Mouse (Mus musculus) neural tube, embryonic 14.5 days (tissue): ENCODE data around the gene Sqor. TPM values are rescaled to one million over a fixed set of nuclear protein-coding genes. Genes with fewer than 3 reads are reported as not detected.

Experiments
- ATAC-seq: fragments of 200-750 bp; cut with Nextera tagmentation; 2 replicates; pipeline ENCODE4 v1.8.0; 2017; ENCODE audit warnings: low read depth, mild to moderate bottlenecking, moderate TSS enrichment, moderate library complexity
- H3K27ac ChIP-seq: fragments of 300-500 bp; sonication (generic); 2 replicates; pipeline ENCODE4 v1.5.1; 2014; ENCODE audit warnings: low read depth, mild to moderate bottlenecking, control low read depth, low read length, moderate library complexity, mixed read lengths
- H3K27me3 ChIP-seq: fragments of 300-500 bp; sonication (generic); 2 replicates; pipeline ENCODE4 v1.6.1; 2014; ENCODE audit warnings: low read length; ENCODE audit not compliant: control insufficient read depth, insufficient read depth
- H3K36me3 ChIP-seq: fragments of 300-500 bp; sonication (generic); 2 replicates; pipeline ENCODE4 v1.6.1; 2014; ENCODE audit warnings: low read length, mixed read lengths; ENCODE audit not compliant: control insufficient read depth, insufficient read depth
- H3K4me1 ChIP-seq: fragments of 300-500 bp; sonication (generic); 2 replicates; pipeline ENCODE4 v1.6.1; 2014; ENCODE audit warnings: low read length; ENCODE audit not compliant: control insufficient read depth, insufficient read depth
- H3K4me2 ChIP-seq: fragments of 300-500 bp; sonication (generic); 2 replicates; pipeline ENCODE4 v1.6.1; 2014; ENCODE audit warnings: mild to moderate bottlenecking, low read depth, low read length, control low read depth
- H3K4me3 ChIP-seq: fragments of 300-500 bp; sonication (generic); 2 replicates; pipeline ENCODE4 v1.5.1; 2014; ENCODE audit warnings: low read depth, low read length, control low read depth, mixed read lengths
- H3K9ac ChIP-seq: fragments of 300-500 bp; sonication (generic); replicated peaks from 2 replicates; pipeline ENCODE4 v1.6.1; 2014; ENCODE audit warnings: low read depth, mild to moderate bottlenecking, control low read depth, low read length, mixed read lengths
- H3K9me3 ChIP-seq: fragments of 300-500 bp; sonication (generic); 2 replicates; pipeline ENCODE4 v1.6.1; 2016; ENCODE audit warnings: low read length; ENCODE audit not compliant: control insufficient read depth
- WGBS: fragments of 180-500 bp; shearing (Covaris S2); extraction: QIAGEN DNeasy Blood & Tissue Kit; methylation state at CpG from one replicate; pipeline ENCODE4 v1.1.7; 2014; 5-methylcytosine and 5-hydroxymethylcytosine counted together
- polyA plus RNA-seq: library from polyadenylated mRNA; unstranded; fragments of >200 nt; fragmentation: Nextera tagmentation; extraction: Ambion mirVana; gene quantifications from 2 replicates; pipeline ENCODE4 v1.2.1, GENCODE M21; 2014

The Sqor gene
- polyA plus RNA-seq, 1 experiment from 2014 or later: 3.0 TPM

DNA sequence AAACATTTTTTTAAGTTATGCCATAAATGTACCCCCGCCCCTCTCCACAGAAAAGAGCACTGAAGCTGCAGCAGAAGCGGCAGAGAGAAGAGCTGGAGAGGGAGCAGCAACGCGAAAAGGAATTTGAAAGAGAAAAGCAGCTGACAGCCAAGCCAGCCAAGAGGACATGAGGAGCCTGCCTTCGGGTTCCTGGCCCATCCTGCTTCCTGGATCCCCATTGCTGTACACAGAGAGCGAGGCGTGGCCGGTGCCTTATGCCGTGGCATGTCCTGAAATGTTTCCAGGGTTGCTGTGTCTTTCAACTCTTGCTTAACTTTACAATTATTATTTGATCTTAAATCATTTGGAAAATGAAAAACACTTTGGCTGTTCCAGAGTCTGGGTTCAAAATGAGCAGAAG, 18.6 kb upstream of the Sqor start:
- no peaks in the 10 kb centered on the region for H3K27me3 ChIP-seq
- H3K4me2 ChIP-seq: no peak overlapping the region
- no peaks in the 10 kb centered on the region for H3K4me1 ChIP-seq
- no peak overlapping the region for H3K4me3 ChIP-seq
- WGBS: 94% methylated on average over 9 of the region's 9 CpGs
- H3K27ac ChIP-seq: no peak overlapping the region
- no peak for ATAC-seq
- no peak overlapping the region for H3K9ac ChIP-seq
- peaks cover 7% of the 10 kb centered on the region; the same call in 1 of the 2 replicates for H3K36me3 ChIP-seq
- no peaks in the 10 kb centered on the region for H3K9me3 ChIP-seq

DNA sequence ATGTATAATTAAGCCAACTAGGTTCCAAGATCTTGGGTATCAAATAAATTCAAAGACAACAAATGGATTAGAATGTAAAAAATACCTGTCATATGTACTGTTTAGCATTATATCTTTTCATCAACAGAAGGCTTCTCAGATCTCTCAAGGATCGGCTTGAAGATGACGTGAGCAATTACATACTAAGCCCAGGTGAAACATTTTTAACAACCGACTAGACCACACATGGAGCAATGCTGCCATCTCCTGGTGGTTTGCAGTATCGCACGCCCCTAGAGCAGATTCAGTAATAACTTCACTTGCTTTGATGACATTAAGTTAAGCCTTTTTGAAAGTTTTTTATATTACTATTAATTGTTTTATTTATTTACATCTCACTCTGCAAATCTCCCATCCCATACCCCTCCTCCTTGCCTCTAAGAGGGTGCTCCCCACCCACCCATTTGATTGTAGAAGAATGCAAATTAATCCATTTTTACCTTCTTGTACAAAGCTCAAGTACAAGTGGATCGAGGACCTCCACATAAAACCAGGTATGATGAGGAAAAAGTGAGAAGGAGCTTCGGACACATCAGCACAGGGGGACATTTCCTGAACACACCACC, 11.2 kb upstream of the Sqor start:
- ATAC-seq: 0 out of 2 replicates have a peak, but pooled peaks have one; percentile 38
- WGBS: 15% methylated on average over 7 of the region's 7 CpGs
- no peaks in the 10 kb centered on the region for H3K36me3 ChIP-seq
- no peak overlapping the region for H3K4me3 ChIP-seq
- H3K4me2 ChIP-seq: no peak overlapping the region
- H3K9ac ChIP-seq: no peak overlapping the region
- no peak overlapping the region for H3K27ac ChIP-seq
- H3K27me3 ChIP-seq: no peaks in the 10 kb centered on the region
- no peaks in the 10 kb centered on the region for H3K4me1 ChIP-seq
- H3K9me3 ChIP-seq: no peaks in the 10 kb centered on the region

DNA sequence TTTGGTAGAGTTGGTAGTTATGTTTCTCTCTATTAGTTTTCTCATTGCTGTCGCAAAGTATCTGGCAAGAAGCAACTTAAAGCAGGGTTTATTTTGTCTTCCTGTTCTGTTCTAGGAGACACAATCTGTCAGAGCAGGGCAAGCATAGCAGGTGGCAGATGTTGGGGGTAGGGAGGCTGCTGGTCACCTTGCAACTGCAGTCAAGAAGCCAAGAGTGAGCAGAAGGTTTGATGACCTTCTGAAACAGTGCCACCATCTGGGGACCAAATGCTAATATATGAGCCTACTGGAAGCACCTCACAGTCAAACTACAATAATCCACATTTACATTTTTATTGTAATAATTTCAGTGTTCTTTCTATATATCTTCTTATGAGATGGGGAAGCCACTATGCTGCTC, 5.2 kb upstream of the Sqor start:
- H3K27ac ChIP-seq: no peak overlapping the region
- no peaks in the 10 kb centered on the region for H3K9me3 ChIP-seq
- no peaks in the 10 kb centered on the region for H3K27me3 ChIP-seq
- no peak overlapping the region for H3K4me2 ChIP-seq
- 87% methylated on average over 1 of the region's 1 CpGs for whole genome bisulfite sequencing
- H3K4me1 ChIP-seq: no peaks in the 10 kb centered on the region
- H3K4me3 ChIP-seq: no peak overlapping the region
- H3K9ac ChIP-seq: no peak overlapping the region
- ATAC-seq: no peak
- no peaks in the 10 kb centered on the region for H3K36me3 ChIP-seq

DNA sequence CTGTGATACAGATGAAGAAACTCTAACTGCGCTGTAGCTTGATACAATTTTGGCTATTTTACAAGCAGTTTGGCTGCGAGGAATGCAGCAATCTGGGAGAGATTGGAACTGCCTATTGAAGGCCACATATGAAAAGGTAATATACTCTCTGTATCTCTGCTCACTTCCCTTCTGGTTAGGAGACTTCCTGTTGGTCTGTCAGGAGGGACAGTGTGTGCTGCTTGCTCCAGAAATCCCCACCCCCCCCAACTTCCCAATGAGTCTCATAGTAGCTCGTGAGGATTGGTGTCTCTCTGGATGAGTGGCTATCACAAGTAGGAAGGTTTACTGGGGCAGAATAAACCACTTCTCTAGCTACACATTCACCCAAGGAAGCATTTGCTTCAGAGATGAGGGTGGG, 2.0 kb upstream of the Sqor start:
- Histone ChIP-seq H3K9me3 (no peaks in the 10 kb centered on the region), H3K4me3 (no peak overlapping the region), H3K4me2 (no peak overlapping the region), H3K27ac (no peak overlapping the region), H3K4me1 (0 out of 2 replicates have a peak, but pooled peaks cover 2% of the 10 kb centered on the region), H3K36me3 (no peaks in the 10 kb centered on the region), H3K27me3 (peaks cover 6% of the 10 kb centered on the region), H3K9ac (no peak overlapping the region)
- WGBS: 67% methylated on average over 3 of the region's 3 CpGs
- no peak for ATAC-seq

DNA sequence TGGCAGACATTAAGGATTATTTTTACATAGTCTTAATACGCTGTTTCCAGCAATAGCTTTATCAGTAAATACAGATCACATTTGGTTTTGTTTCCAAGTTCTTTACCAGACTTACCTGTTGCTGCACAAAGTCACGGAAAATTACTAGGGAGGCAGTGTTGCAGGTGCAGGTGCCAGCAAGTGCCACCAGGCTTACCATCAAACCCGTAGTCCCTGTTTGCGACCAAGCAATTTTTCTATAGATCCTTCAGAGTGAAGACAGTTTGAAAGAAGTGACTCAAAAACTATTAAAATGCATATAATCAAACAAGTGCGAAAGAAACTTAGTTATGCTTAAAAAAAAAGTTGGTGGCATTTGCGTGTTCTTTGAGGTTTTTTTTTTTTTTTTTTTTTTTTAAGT, 511 bp upstream of the Sqor start:
- no peak overlapping the region for H3K4me2 ChIP-seq
- no peak overlapping the region for H3K27ac ChIP-seq
- H3K36me3 ChIP-seq: no peaks in the 10 kb centered on the region
- WGBS: 56% methylated on average over 6 of the region's 6 CpGs
- H3K27me3 ChIP-seq: peaks cover 6% of the 10 kb centered on the region
- 0 out of 2 replicates have a peak, but pooled peaks cover 2% of the 10 kb centered on the region for H3K4me1 ChIP-seq
- no peak for ATAC-seq
- H3K9me3 ChIP-seq: no peaks in the 10 kb centered on the region
- no peak overlapping the region for H3K9ac ChIP-seq
- H3K4me3 ChIP-seq: no peak overlapping the region

DNA sequence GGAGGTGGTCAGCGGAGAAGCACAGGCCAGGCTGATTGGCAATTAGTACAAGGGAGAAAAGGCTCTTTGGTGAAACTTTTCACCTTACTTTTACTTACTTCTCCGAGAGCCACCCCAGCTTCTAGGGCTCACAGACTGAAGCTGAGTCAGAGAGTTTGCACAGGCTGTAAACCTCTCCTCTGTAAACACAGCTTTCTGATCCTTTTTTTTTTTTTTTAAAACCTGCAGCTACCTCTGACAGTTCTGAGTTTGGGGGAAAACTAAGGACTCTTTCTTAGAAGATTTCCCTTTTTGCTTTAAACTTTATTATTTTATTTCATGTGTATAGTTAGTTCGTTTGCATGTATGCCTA, 733 bp downstream of the Sqor start:
- Histone ChIP-seq H3K9ac (peak overlapping the region; percentile 41; the same call in 1 of the 2 replicates), H3K4me3 (peak overlapping the region; percentile 28), H3K9me3 (no peaks in the 10 kb centered on the region), H3K4me1 (0 out of 2 replicates have a peak, but pooled peaks cover 2% of the 10 kb centered on the region), H3K4me2 (peak overlapping the region; percentile 66), H3K27me3 (peaks cover 6% of the 10 kb centered on the region), H3K36me3 (no peaks in the 10 kb centered on the region), H3K27ac (no peak overlapping the region)
- no peak for ATAC-seq
- WGBS: 26% methylated on average over 3 of the region's 3 CpGs

DNA sequence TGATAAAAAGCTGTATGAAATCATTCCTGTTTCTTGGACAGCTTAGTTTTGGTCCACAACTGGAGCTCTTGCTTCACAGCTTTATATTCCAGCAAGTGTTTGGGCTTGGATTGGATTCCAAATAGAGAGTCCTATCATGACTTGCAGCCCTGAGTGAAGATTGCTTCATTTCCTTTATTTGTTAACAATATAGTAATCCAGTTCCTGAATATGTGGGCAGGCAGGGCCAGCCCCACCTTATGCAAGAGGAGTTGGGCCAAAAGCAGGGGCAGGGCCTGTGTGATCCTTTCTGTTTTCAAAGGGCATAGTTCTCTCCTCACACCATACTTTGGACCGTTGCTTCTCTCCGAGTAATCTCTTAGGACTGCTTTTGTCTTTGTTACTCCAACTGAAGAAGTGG, 6.0 kb downstream of the Sqor start:
- no peaks in the 10 kb centered on the region for H3K27me3 ChIP-seq
- ATAC-seq: no peak
- 92% methylated on average over 2 of the region's 2 CpGs for WGBS

DNA sequence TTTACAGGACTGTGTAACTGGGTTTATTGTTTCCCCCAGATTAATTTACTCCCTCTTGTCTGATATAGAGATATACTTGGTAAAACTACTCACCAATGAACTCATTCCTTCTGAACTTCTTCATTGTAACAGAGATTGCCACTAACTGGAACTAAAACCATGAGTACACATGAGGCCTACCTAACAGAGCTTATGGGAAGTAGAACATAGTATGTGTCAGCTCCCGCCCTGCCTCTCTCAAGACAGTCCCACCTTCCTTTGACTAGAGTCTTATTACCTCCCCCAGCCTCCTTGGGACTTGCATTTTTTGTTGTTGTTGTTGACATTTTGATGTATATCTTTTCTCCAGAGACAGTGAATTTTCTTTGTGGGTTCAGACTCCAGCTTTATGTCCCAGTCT, 7.9 kb downstream of the Sqor start:
- ATAC-seq: no peak
- Histone ChIP-seq H3K4me1 (no peaks in the 10 kb centered on the region), H3K4me3 (no peak overlapping the region), H3K4me2 (no peak overlapping the region), H3K36me3 (no peaks in the 10 kb centered on the region), H3K9ac (no peak overlapping the region), H3K27me3 (no peaks in the 10 kb centered on the region), H3K27ac (no peak overlapping the region), H3K9me3 (no peaks in the 10 kb centered on the region; the same call in 1 of the 2 replicates)
- WGBS: 92% methylated on average over 1 of the region's 1 CpGs

More for the DNA sequence above, 6.0 kb downstream of the Sqor start:
- Histone ChIP-seq H3K36me3 (no peaks in the 10 kb centered on the region), H3K9me3 (no peaks in the 10 kb centered on the region; the same call in 1 of the 2 replicates), H3K4me3 (no peak overlapping the region), H3K4me1 (no peaks in the 10 kb centered on the region), H3K4me2 (no peak overlapping the region), H3K27ac (no peak overlapping the region), H3K9ac (no peak overlapping the region)

DNA sequence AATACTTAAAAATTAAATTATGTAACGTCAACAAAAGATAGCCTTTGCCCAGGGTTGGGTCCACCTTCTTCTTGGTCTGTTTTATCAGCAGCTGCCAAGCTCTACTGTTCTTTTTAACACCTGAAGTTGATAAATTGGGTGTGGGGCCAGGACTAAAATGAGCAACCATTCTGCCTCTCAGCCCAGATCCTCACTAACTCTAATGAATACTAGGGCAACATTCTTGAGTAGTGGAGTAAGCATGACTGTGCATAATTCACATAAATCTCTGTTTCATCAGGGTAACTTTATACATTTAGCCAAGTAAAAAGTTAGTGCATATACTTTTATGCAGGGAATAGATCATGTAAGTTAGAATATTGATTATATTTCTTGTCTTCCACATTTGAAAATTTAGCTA, 10.5 kb downstream of the Sqor start:
- ATAC-seq: no peak
- Histone ChIP-seq H3K9me3 (no peaks in the 10 kb centered on the region; the same call in 1 of the 2 replicates), H3K27ac (no peak overlapping the region), H3K4me2 (no peak overlapping the region), H3K4me3 (no peak overlapping the region), H3K4me1 (no peaks in the 10 kb centered on the region), H3K36me3 (no peaks in the 10 kb centered on the region), H3K27me3 (no peaks in the 10 kb centered on the region), H3K9ac (no peak overlapping the region)
- 82% methylated on average over 1 of the region's 1 CpGs for WGBS
